Mouse (Mus musculus): ENCODE measurements around the gene Adar. TPM values are rescaled to one million over a fixed set of nuclear protein-coding genes. Genes with fewer than 3 reads are reported as not detected.

Adar gene
- polyA plus RNA-seq, 1 experiment from 2014 or later: 15.8 TPM

DNA sequence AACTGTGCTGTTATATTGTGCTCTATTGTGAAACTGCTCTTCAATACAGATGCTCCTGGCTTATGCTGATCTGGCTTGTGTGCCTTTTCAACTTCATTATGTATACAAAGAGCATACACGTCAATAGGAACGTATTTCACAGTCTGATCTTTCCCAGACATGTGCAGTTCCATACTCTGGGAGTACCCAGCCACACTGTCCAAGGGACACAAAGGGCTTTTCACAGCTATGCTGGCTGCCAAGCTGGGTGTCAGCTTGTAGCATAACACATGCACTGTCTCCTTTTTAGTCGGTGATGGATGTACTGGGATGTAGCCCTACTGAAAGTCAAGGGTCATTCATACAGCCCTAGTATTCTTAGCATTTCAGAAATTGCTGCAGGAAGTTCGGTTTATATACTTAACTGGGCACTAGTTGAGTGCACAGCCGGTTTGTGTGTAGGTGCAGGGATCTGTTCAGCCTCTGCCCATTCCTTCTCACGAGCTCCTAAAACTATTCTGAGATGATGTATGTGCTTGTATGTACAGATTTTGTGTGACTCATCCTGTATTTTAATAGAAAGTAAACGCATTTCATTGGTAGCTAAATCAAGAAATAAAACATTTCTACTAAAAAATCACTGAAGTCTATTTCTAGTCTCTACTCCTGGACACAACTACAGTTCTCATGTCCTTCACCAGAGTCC, 8.7 kb downstream of the Adar start:
- no peak overlapping the region for H3K4me3 ChIP-seq (ENCODE audit: low read depth, low read length)
- DNase-seq (ENCODE audit: low spot score) (no peak), ATAC-seq (ENCODE audit: insufficient number of reproducible peaks, low FRiP score, low TSS enrichment, low read depth) (no peak)
- no peaks in the 10 kb centered on the region for H3K9me3 ChIP-seq (ENCODE audit: control insufficient read depth, low read length)
- no peaks in the 10 kb centered on the region for H3K36me3 ChIP-seq (ENCODE audit: control insufficient read depth, insufficient read depth, low read length)
- H3K9ac ChIP-seq (ENCODE audit: low read length): no peak overlapping the region
- no peak overlapping the region for H3K4me2 ChIP-seq (ENCODE audit: low read depth, severe bottlenecking)
- H3K27ac ChIP-seq (replicated peaks; ENCODE audit: low read depth, low read length): no peak overlapping the region
- WGBS: 88% methylated on average over 7 of the region's 7 CpGs
- no peaks in the 10 kb centered on the region for H3K27me3 ChIP-seq (ENCODE audit: control insufficient read depth, insufficient read depth, low read length)
- no peaks in the 10 kb centered on the region for H3K4me1 ChIP-seq (ENCODE audit: control insufficient read depth, insufficient read depth, low read length)

DNA sequence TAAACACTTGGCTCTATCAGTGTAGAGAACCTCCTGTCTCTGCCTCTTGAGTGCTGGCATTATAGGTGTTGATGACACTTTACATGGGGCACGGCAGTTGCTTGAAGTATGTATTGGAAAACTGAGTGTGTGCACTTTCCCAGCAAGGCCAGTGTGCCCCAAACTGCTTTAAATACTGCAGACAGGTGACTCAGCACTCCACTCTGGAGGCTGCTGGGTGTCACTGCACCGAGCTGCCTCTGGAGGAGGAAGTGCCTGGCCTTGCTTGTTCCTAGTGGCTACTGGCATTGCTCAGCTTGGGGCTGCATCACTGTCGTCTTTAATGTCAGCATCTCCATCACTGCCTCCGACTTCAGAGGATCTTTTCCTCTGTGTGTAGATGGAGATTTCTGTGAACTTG, 12.2 kb downstream of the Adar start:
- Histone ChIP-seq H3K9me3 (ENCODE audit: control insufficient read depth, low read length) (no peaks in the 10 kb centered on the region), H3K9ac (ENCODE audit: low read length) (no peak overlapping the region), H3K4me1 (ENCODE audit: control insufficient read depth, insufficient read depth, low read length) (no peaks in the 10 kb centered on the region), H3K27me3 (ENCODE audit: control insufficient read depth, insufficient read depth, low read length) (no peaks in the 10 kb centered on the region), H3K27ac (replicated peaks; ENCODE audit: low read depth, low read length) (no peak overlapping the region), H3K4me3 (ENCODE audit: low read depth, low read length) (no peak overlapping the region), H3K36me3 (ENCODE audit: control insufficient read depth, insufficient read depth, low read length) (no peaks in the 10 kb centered on the region), H3K4me2 (ENCODE audit: low read depth, severe bottlenecking) (no peak overlapping the region)
- peak; percentile 55 for DNase-seq (ENCODE audit: low spot score)
- ATAC-seq (ENCODE audit: insufficient number of reproducible peaks, low FRiP score, low TSS enrichment, low read depth): no peak
- 24% methylated on average over 4 of the region's 4 CpGs for WGBS

DNA sequence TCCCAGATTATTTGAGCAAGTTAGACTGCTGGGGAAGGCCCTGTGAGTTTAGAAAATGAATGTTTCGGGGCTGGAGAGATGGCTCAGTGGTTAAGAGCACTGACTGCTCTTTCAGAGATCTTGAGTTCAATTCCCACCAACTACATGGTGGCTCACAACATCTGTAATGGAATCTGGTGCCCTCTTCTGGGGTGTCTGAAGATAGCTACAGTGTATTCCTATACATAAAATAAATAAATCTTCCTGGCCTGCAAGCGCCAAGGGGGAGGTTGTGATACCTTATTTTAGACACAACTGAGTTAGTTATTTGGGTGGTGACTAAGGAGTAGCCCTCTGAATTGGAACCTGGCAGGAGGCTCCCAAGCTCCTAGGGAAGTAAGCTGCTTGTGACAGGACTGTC, 14.0 kb downstream of the Adar start:
- Histone ChIP-seq H3K27ac (replicated peaks; ENCODE audit: low read depth, low read length) (no peak overlapping the region), H3K4me1 (ENCODE audit: control insufficient read depth, insufficient read depth, low read length) (no peaks in the 10 kb centered on the region), H3K9me3 (ENCODE audit: control insufficient read depth, low read length) (no peaks in the 10 kb centered on the region), H3K9ac (ENCODE audit: low read length) (no peak overlapping the region), H3K4me3 (ENCODE audit: low read depth, low read length) (no peak overlapping the region), H3K36me3 (ENCODE audit: control insufficient read depth, insufficient read depth, low read length) (no peaks in the 10 kb centered on the region), H3K27me3 (ENCODE audit: control insufficient read depth, insufficient read depth, low read length) (no peaks in the 10 kb centered on the region), H3K4me2 (ENCODE audit: low read depth, severe bottlenecking) (no peak overlapping the region)
- WGBS: 75% methylated on average over 2 of the region's 2 CpGs
- no peak for DNase-seq (ENCODE audit: low spot score)
- no peak for ATAC-seq (ENCODE audit: insufficient number of reproducible peaks, low FRiP score, low TSS enrichment, low read depth)

DNA sequence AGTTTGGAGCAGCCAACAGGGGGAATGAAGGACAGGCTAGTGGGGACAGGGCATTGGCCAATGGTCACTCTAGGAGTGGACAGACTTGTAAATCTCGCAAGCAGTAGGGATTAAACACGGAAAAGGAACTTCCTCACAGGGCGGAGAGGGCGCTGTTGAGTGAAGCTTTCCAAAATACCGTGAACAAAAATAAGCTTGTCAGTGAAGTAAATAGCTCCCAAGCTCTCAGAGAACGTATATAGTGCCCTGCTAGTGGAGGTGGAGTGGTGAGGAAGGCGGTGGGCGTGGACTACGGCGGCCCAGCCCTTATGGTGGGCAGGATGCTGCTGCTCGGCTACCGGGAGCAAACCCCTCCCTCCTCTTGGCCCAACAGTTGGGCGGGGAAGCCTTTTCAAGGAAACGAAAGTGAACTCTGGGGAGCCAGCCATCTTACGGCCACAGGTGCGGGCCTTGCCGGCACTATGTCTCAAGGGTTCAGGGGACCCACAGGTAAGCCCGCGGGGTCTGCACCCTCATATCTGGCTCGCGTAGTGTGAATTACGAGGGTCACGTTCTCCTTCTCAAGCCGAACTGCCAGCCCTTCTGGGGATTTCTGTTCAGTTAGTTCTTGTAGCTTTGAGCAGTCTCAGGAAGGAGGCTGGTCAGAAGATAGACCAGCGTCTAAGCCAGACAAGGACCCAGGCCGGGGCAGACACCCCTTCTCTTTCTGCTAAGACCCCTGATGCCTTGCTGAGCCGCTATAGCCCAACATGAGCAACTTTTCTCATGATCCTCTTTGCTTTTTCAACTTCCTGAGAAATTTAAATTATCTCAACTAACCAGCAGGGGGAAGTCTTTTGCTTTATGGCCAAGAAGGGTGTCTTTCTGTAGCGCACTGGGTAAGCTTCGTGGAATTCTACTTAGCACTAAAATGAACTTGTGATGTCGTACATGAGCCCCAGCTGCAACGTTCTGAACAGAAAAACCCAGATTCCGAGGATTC, 15.8 kb downstream of the Adar start:
- Histone ChIP-seq H3K9ac (ENCODE audit: low read length) (peak overlapping the region; percentile 35; the same call in 1 of the 2 replicates), H3K4me1 (ENCODE audit: control insufficient read depth, insufficient read depth, low read length) (no peaks in the 10 kb centered on the region), H3K4me3 (ENCODE audit: low read depth, low read length) (peak overlapping the region; percentile 42), H3K27ac (replicated peaks; ENCODE audit: low read depth, low read length) (no peak overlapping the region; the same call in 1 of the 2 replicates), H3K4me2 (ENCODE audit: low read depth, severe bottlenecking) (peak overlapping the region; percentile 57), H3K9me3 (ENCODE audit: control insufficient read depth, low read length) (no peaks in the 10 kb centered on the region), H3K36me3 (ENCODE audit: control insufficient read depth, insufficient read depth, low read length) (no peaks in the 10 kb centered on the region), H3K27me3 (ENCODE audit: control insufficient read depth, insufficient read depth, low read length) (no peaks in the 10 kb centered on the region)
- peak; percentile 77 for DNase-seq (ENCODE audit: low spot score)
- peak; percentile 84 for ATAC-seq (ENCODE audit: insufficient number of reproducible peaks, low FRiP score, low TSS enrichment, low read depth)
- 4% methylated on average over 32 of the region's 32 CpGs for WGBS

DNA sequence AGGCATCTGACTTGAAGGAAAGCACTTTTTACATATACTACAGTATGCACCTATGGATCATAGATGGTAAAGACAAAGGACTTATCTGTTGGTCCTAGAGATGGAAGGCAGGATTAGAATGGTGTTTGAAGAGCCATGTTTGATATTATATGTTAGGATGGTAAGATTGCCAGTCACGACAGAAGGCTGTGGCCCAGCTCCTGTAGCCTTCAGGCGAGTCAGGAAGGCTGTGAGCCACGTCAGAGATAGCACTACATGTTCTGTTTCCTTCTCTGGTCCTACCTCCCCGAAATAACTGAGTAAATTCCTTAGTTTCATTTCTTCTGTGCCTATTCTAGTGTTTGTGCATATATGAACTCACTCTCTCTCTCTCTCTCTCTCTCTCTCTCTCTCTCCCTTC, 17.3 kb downstream of the Adar start:
- H3K36me3 ChIP-seq (ENCODE audit: control insufficient read depth, insufficient read depth, low read length): no peaks in the 10 kb centered on the region
- H3K9ac ChIP-seq (ENCODE audit: low read length): no peak overlapping the region
- no peak overlapping the region for H3K27ac ChIP-seq (replicated peaks; ENCODE audit: low read depth, low read length)
- H3K27me3 ChIP-seq (ENCODE audit: control insufficient read depth, insufficient read depth, low read length): no peaks in the 10 kb centered on the region
- H3K4me2 ChIP-seq (ENCODE audit: low read depth, severe bottlenecking): no peak overlapping the region
- WGBS: 86% methylated on average over 4 of the region's 4 CpGs
- no peak overlapping the region for H3K4me3 ChIP-seq (ENCODE audit: low read depth, low read length)
- no peak for DNase-seq (ENCODE audit: low spot score)
- no peaks in the 10 kb centered on the region for H3K4me1 ChIP-seq (ENCODE audit: control insufficient read depth, insufficient read depth, low read length)
- no peak for ATAC-seq (ENCODE audit: insufficient number of reproducible peaks, low FRiP score, low TSS enrichment, low read depth)
- H3K9me3 ChIP-seq (ENCODE audit: control insufficient read depth, low read length): no peaks in the 10 kb centered on the region

DNA sequence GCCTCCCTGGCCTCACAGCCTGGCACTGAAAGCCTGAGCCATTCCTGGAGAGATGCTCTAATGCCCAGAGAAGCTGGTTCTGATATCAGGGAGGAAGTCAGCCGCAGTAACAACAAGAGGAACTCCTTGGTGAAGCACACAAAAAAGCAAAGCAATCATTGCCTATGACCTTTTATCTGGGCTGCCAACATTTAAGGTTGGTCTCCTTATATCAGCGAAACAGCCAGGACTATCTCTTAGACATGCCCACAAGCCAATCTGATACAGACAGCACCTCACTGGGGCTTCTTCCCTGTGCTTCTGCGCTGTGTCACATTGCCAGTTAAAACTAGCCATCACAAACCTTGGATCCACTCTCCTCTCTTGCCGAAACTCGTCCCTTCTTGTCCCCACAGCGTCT, 23.7 kb downstream of the Adar start:
- Histone ChIP-seq H3K4me1 (ENCODE audit: control insufficient read depth, insufficient read depth, low read length) (no peaks in the 10 kb centered on the region), H3K9me3 (ENCODE audit: control insufficient read depth, low read length) (no peaks in the 10 kb centered on the region)
- 93% methylated on average over 6 of the region's 6 CpGs for whole genome bisulfite sequencing

DNA sequence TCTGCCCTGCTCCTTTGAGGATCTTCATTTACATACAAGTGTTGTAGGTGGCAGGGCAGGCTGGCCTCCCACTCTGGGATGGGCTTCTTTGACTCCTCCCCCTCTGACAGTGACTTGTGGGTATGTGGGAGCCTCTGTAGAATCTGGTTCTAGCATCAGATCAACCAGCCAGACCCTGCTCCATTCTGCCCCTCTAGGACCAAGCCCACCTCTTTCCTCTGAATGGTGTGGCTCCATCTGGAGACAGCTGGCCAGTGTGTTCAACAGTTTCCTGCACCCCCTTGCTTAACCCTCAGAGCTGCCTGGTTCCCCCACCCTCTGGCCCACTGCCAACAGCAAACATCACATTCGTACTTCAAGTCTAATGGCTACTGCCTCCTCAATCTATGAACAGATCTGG, 37.5 kb downstream of the Adar start:
- H3K27ac ChIP-seq (replicated peaks; ENCODE audit: low read depth, low read length): no peak overlapping the region
- peaks cover 12% of the 10 kb centered on the region for H3K36me3 ChIP-seq (ENCODE audit: control insufficient read depth, insufficient read depth, low read length)
- 76% methylated on average over 1 of the region's 1 CpGs for WGBS
- ATAC-seq (ENCODE audit: insufficient number of reproducible peaks, low FRiP score, low TSS enrichment, low read depth) (no peak), DNase-seq (ENCODE audit: low spot score) (no peak)
- no peaks in the 10 kb centered on the region for H3K27me3 ChIP-seq (ENCODE audit: control insufficient read depth, insufficient read depth, low read length)
- H3K9me3 ChIP-seq (ENCODE audit: control insufficient read depth, low read length): no peaks in the 10 kb centered on the region
- no peaks in the 10 kb centered on the region; the same call in 1 of the 2 replicates for H3K4me1 ChIP-seq (ENCODE audit: control insufficient read depth, insufficient read depth, low read length)
- no peak overlapping the region for H3K4me3 ChIP-seq (ENCODE audit: low read depth, low read length)
- no peak overlapping the region for H3K4me2 ChIP-seq (ENCODE audit: low read depth, severe bottlenecking)
- no peak overlapping the region for H3K9ac ChIP-seq (ENCODE audit: low read length)

More for the DNA sequence above, 23.7 kb downstream of the Adar start:
- Histone ChIP-seq H3K27ac (replicated peaks; ENCODE audit: low read depth, low read length) (no peak overlapping the region), H3K27me3 (ENCODE audit: control insufficient read depth, insufficient read depth, low read length) (no peaks in the 10 kb centered on the region), H3K4me2 (ENCODE audit: low read depth, severe bottlenecking) (no peak overlapping the region), H3K36me3 (ENCODE audit: control insufficient read depth, insufficient read depth, low read length) (peaks cover 17% of the 10 kb centered on the region), H3K4me3 (ENCODE audit: low read depth, low read length) (no peak overlapping the region), H3K9ac (ENCODE audit: low read length) (no peak overlapping the region)
- ATAC-seq (ENCODE audit: insufficient number of reproducible peaks, low FRiP score, low TSS enrichment, low read depth): no peak
- no peak for DNase-seq (ENCODE audit: low spot score)

DNA sequence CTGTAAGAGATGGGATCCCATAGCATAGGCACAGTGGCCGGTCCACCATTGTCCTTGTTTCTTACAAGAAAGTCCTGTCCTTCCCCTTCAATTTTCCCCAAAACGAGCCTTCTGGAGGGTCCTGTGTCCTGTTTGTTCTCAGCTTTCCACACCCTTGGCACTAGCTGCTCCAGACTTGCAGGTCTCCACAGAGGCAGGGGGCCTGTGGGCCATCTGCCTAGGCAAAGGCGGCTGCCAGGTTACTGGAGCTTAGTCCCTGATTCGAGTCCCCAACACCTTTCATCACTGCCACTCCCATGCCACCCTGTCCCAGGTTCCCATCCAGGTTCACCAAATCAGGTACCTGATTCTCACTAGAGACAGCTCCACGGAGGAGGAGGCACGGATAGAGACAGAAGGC, 40.5 kb downstream of the Adar start:
- 77% methylated on average over 6 of the region's 6 CpGs for WGBS
- H3K9me3 ChIP-seq (ENCODE audit: control insufficient read depth, low read length): no peaks in the 10 kb centered on the region
- H3K27me3 ChIP-seq (ENCODE audit: control insufficient read depth, insufficient read depth, low read length): no peaks in the 10 kb centered on the region
- no peaks in the 10 kb centered on the region for H3K4me1 ChIP-seq (ENCODE audit: control insufficient read depth, insufficient read depth, low read length)
- ATAC-seq (ENCODE audit: insufficient number of reproducible peaks, low FRiP score, low TSS enrichment, low read depth) (no peak), DNase-seq (ENCODE audit: low spot score) (no peak)
- H3K27ac ChIP-seq (replicated peaks; ENCODE audit: low read depth, low read length): no peak overlapping the region
- H3K4me2 ChIP-seq (ENCODE audit: low read depth, severe bottlenecking): no peak overlapping the region
- peaks cover 6% of the 10 kb centered on the region for H3K36me3 ChIP-seq (ENCODE audit: control insufficient read depth, insufficient read depth, low read length)
- H3K9ac ChIP-seq (ENCODE audit: low read length): no peak overlapping the region
- no peak overlapping the region for H3K4me3 ChIP-seq (ENCODE audit: low read depth, low read length)
